Mouse (Mus musculus) hindbrain, embryonic 16.5 days (tissue): ENCODE measurements at regions not wholly inside any gene's neighbourhood (a gene's known extent, or its start where the extent isn't known, plus 50 kb on each side); places are given as distances from the start of the nearest gene placed in this dataset.

Experiments used
- ATAC-seq: fragments of 200-750 bp; cut with Nextera tagmentation; 2 replicates; pipeline ENCODE4 v1.8.0; 2017; ENCODE audit warnings: moderate TSS enrichment, moderate library complexity
- H3K27ac ChIP-seq: fragments of 300-500 bp; sonication (generic); 2 replicates; pipeline ENCODE4 v1.5.1; 2014; ENCODE audit warnings: low read depth, mild to moderate bottlenecking, control low read depth, low read length, moderate library complexity
- H3K27me3 ChIP-seq: fragments of 300-500 bp; sonication (generic); replicated peaks from 2 replicates; pipeline ENCODE4 v1.6.1; 2014; ENCODE audit warnings: low read length; ENCODE audit not compliant: control insufficient read depth, insufficient read depth
- H3K36me3 ChIP-seq: fragments of 300-500 bp; sonication (generic); 2 replicates; pipeline ENCODE4 v1.6.1; 2014; ENCODE audit warnings: mild to moderate bottlenecking, low read length, moderate library complexity, mixed read lengths; ENCODE audit not compliant: control insufficient read depth, insufficient read depth
- H3K4me1 ChIP-seq: fragments of 300-500 bp; sonication (generic); 2 replicates; pipeline ENCODE4 v1.6.1; 2014; ENCODE audit warnings: low read depth, low read length; ENCODE audit not compliant: control insufficient read depth, insufficient read depth
- H3K4me2 ChIP-seq: fragments of 300-500 bp; sonication (generic); 2 replicates; pipeline ENCODE4 v1.6.1; 2014; ENCODE audit warnings: mild to moderate bottlenecking, low read length, control low read depth, moderate library complexity
- H3K4me3 ChIP-seq: fragments of 300-500 bp; sonication (generic); 2 replicates; pipeline ENCODE4 v1.5.1; 2014; ENCODE audit warnings: mild to moderate bottlenecking, low read length, control low read depth, moderate library complexity
- H3K9ac ChIP-seq: fragments of 300-500 bp; sonication (generic); 2 replicates; pipeline ENCODE4 v1.6.1; 2014; ENCODE audit warnings: low read depth, mild to moderate bottlenecking, control low read depth, low read length, moderate library complexity
- H3K9me3 ChIP-seq: fragments of 300-500 bp; sonication (generic); 2 replicates; pipeline ENCODE4 v1.6.1; 2014; ENCODE audit warnings: mild to moderate bottlenecking, low read length, moderate library complexity; ENCODE audit not compliant: control insufficient read depth
- WGBS: fragments of 180-500 bp; shearing (Covaris S2); extraction: QIAGEN DNeasy Blood & Tissue Kit; methylation state at CpG from one replicate; pipeline ENCODE4 v1.1.7; 2014; 5-methylcytosine and 5-hydroxymethylcytosine counted together

DNA sequence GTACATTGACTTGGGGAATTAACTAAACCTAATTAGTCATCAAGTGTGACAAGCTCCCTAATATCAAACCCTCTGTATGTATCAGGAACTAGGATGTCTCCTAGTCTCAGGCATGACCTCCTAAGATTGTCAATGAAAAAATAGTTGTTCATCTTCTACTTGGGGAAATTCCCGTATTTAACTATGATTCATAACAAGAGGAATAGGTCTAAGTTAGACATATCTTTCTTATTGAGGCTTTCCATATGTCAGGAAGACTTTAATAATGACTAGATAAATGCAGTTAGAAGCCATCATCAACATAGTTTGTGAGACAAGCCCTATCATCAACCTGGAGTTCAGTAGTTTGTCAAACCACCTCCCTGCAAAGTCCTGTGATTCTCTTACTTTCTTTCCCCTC, 934.4 kb upstream of the Sel1l start:
- ATAC-seq = no peak
- no peaks in the 10 kb centered on the region for H3K9me3 ChIP-seq
- no peaks in the 10 kb centered on the region for H3K4me1 ChIP-seq
- H3K9ac ChIP-seq = no peak overlapping the region
- H3K4me2 ChIP-seq = no peak overlapping the region
- no peak overlapping the region for H3K27ac ChIP-seq
- H3K36me3 ChIP-seq = no peaks in the 10 kb centered on the region
- H3K27me3 ChIP-seq = no peaks in the 10 kb centered on the region
- no peak overlapping the region for H3K4me3 ChIP-seq
- WGBS = 94% methylated on average over 1 of the region's 1 CpGs

DNA sequence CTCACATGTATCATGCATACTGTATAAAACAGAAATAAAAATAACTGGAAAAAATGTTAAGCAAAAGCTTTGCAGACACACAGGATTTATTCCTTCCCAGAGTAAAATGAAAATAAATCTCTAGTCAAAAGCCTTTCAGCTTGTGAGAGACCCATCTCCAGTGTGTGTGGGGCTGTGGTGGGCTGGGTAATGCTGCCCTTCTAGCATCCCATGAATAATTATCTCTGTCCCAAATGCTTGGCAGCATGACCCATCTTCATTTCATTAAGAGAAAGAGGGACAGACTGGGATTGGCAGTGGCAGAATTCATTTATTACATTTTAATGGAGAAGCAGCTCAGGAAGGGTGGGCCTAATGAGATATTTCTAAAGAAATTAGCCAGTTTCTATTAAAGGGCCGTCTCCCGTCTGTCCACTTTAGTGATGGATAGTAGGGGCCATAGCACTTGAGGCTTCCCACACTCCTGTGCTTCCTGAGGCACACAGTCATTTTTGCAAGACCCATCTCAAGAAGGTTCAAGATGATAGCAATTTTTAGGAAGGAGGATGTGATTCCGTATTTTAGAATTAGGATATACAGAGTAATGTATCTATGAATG, 930.8 kb upstream of the Sel1l start:
- ATAC-seq = peak; percentile 34; the same call in 1 of the 2 replicates
- Histone ChIP-seq H3K9ac (no peak overlapping the region), H3K9me3 (no peaks in the 10 kb centered on the region), H3K27ac (no peak overlapping the region), H3K4me1 (no peaks in the 10 kb centered on the region), H3K4me3 (no peak overlapping the region), H3K4me2 (no peak overlapping the region), H3K27me3 (no peaks in the 10 kb centered on the region), H3K36me3 (no peaks in the 10 kb centered on the region)
- WGBS = 58% methylated on average over 3 of the region's 3 CpGs

DNA sequence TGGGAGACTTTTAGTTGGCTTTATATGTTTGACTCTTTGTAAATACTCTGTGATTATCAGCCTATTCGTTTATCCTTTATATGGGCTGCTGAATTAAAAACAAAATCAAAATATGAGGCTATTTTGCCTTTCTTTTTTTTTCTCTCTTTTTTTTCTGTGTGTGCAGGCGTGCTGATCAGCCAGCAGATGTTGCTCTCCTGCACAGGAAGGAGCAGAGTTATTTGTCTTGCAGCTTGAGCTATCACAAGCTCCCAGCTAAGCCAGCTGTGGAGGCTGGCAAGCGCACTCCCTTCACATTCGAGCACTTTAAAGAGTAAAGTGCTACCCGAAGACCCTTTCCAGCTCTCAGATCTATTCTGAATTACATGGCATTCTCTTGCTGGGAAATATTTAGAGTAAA, 926.7 kb upstream of the Sel1l start:
- peak; percentile 68; the same call in 1 of the 2 replicates for ATAC-seq
- Histone ChIP-seq H3K4me3 (no peak overlapping the region), H3K27me3 (no peaks in the 10 kb centered on the region), H3K9ac (no peak overlapping the region), H3K36me3 (no peaks in the 10 kb centered on the region), H3K4me1 (no peaks in the 10 kb centered on the region), H3K27ac (no peak overlapping the region), H3K9me3 (no peaks in the 10 kb centered on the region), H3K4me2 (no peak overlapping the region)
- 53% methylated on average over 5 of the region's 5 CpGs for WGBS

DNA sequence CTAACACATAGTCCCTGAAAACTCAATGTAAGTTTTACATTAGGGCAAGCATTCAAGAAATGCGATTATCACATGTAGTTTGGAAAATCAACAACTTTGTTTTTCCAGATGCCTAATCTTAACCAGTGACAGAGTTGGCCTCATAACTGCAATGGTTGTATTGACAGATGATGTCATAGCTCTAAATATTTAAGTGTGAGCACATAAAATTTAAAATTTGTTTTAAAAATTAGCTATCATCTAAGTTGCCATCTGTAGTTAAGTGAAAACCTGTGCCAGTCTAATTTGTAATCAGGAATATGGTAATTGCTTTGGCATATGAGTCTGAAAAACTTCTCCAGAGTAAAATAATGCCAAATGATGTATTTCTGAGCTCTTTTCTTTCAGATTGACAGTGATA, 899.6 kb upstream of the Sel1l start:
- H3K9me3 ChIP-seq = no peaks in the 10 kb centered on the region
- no peak overlapping the region for H3K27ac ChIP-seq
- H3K4me3 ChIP-seq = no peak overlapping the region
- 83% methylated on average over 1 of the region's 1 CpGs for WGBS
- no peaks in the 10 kb centered on the region for H3K36me3 ChIP-seq
- H3K27me3 ChIP-seq = no peaks in the 10 kb centered on the region
- ATAC-seq = no peak
- H3K4me1 ChIP-seq = no peaks in the 10 kb centered on the region
- no peak overlapping the region for H3K9ac ChIP-seq
- H3K4me2 ChIP-seq = no peak overlapping the region

GRCm38 (mm10) chr12:92740818-92741217, 891.9 kb upstream of the Sel1l start:
- peaks cover 3% of the 10 kb centered on the region for H3K4me1 ChIP-seq
- no peak overlapping the region for H3K27ac ChIP-seq
- WGBS = 88% methylated on average over 3 of the region's 3 CpGs
- H3K4me2 ChIP-seq = no peak overlapping the region
- no peak for ATAC-seq
- no peak overlapping the region for H3K9ac ChIP-seq
- no peak overlapping the region for H3K4me3 ChIP-seq
- no peaks in the 10 kb centered on the region for H3K27me3 ChIP-seq
- H3K36me3 ChIP-seq = no peaks in the 10 kb centered on the region
- no peaks in the 10 kb centered on the region for H3K9me3 ChIP-seq

- WGBS = 88% methylated on average over 3 of the region's 3 CpGs
- Histone ChIP-seq H3K27me3 (no peaks in the 10 kb centered on the region), H3K27ac (no peak overlapping the region), H3K4me1 (peaks cover 3% of the 10 kb centered on the region), H3K9ac (no peak overlapping the region), H3K9me3 (no peaks in the 10 kb centered on the region), H3K36me3 (no peaks in the 10 kb centered on the region), H3K4me2 (no peak overlapping the region), H3K4me3 (no peak overlapping the region)
- ATAC-seq = no peak
Measured at GRCm38 (mm10) chr12:92739196-92739595, 890.2 kb upstream of the Sel1l start.

GRCm38 (mm10) chr12:92737623-92738370, 888.8 kb upstream of the Sel1l start:
- Histone ChIP-seq H3K4me2 (peak overlapping the region; percentile 17; the same call in 1 of the 2 replicates), H3K36me3 (no peaks in the 10 kb centered on the region), H3K27ac (no peak overlapping the region), H3K4me3 (no peak overlapping the region), H3K27me3 (no peaks in the 10 kb centered on the region), H3K4me1 (peaks cover 3% of the 10 kb centered on the region), H3K9me3 (no peaks in the 10 kb centered on the region), H3K9ac (no peak overlapping the region)
- 68% methylated on average over 12 of the region's 12 CpGs for WGBS
- ATAC-seq = peak; percentile 87

DNA sequence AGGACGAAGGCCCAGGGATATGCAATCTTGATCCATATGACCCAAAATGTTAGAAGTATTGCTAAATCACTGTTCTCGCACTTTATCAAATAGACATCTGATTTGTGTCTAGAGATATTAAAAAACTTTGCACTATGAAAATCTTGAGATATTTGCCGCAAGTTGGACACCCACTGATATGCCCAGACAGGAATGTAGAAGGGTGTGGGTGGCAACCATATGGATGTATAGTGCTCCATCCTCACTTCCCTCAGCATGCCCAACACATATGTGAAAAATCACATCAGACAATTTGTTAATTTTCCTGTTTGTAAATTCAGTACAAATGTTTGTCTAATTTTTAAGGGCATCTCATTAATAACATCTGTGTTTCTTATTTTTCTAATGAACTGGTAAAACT, 874.1 kb upstream of the Sel1l start:
- no peak overlapping the region for H3K4me3 ChIP-seq
- no peaks in the 10 kb centered on the region for H3K9me3 ChIP-seq
- no peaks in the 10 kb centered on the region for H3K27me3 ChIP-seq
- no peaks in the 10 kb centered on the region for H3K36me3 ChIP-seq
- no peaks in the 10 kb centered on the region for H3K4me1 ChIP-seq
- 88% methylated on average over 3 of the region's 3 CpGs for WGBS
- H3K4me2 ChIP-seq = no peak overlapping the region
- no peak for ATAC-seq
- no peak overlapping the region for H3K27ac ChIP-seq
- no peak overlapping the region for H3K9ac ChIP-seq

DNA sequence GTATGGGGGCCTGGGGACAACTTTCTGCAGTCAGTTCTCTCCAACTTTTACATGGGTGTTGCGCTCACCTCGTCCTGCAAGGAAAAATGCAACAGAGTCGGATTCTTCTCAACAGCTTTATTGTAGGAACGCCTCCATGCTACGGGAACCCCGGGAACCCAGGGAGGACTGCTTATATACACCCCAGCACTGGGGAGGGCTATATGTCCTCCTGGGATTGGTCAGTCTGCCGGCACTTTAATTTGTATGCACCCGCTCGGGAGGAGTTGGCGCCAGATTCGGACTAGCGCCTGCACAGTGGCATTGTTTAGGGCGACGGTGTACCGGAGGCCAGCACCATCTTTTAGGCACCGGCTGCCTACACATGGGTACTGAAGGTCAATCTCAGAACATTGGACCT, 864.5 kb upstream of the Sel1l start:
- 96% methylated on average over 16 of the region's 16 CpGs for WGBS
- no peak overlapping the region for H3K4me3 ChIP-seq

More for the DNA sequence above, 864.5 kb upstream of the Sel1l start:
- no peak overlapping the region for H3K4me2 ChIP-seq
- no peak for ATAC-seq
- no peaks in the 10 kb centered on the region for H3K27me3 ChIP-seq
- no peaks in the 10 kb centered on the region for H3K4me1 ChIP-seq
- no peaks in the 10 kb centered on the region for H3K36me3 ChIP-seq
- H3K27ac ChIP-seq = no peak overlapping the region
- H3K9ac ChIP-seq = no peak overlapping the region
- H3K9me3 ChIP-seq = no peaks in the 10 kb centered on the region
